In the genomic region with DNA sequence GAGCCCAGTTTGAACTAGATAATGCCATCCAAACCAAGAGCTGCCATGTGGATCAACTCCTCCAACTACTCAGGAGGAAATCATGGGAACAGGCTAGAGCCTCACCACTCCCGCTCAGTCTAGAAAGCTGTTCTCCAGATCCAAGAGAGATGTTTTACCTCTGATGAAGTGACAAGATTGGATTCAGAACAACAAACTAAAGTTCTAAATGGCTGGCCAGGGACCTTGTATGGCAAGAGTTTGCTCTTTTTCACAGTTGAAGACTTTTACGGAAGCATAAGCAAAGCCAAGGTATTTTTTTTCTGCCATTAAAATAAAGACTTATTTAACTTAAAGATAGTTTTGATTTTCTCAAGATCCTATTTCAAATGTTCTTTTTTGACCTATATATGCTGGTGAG, we compare ENCODE assay signal across 31 mouse cellular contexts.
"Had no signal": no experiment of that assay in that cellular context is flagged by ENCODE, and none has a peak within 500 bp of the region (broad histone marks: within the 10 kb centered on the region; RNA-seq: fewer than 3 reads in every experiment).

No protein-coding gene starts in this region.

- H3K4me2 ChIP-seq: limb, embryonic 12.5 days; limb, embryonic 15.5 days; liver, embryonic 11.5 days; liver, embryonic 12.5 days; liver, embryonic 13.5 days; liver, embryonic 15.5 days; lung, embryonic 14.5 days; lung, embryonic 15.5 days; midbrain, embryonic 11.5 days; midbrain, embryonic 12.5 days; midbrain, embryonic 13.5 days; midbrain, embryonic 15.5 days; neural tube, embryonic 12.5 days had no signal

- H3K36me3 ChIP-seq: limb, embryonic 12.5 days; limb, embryonic 15.5 days; liver, embryonic 12.5 days; liver, embryonic 13.5 days; liver, embryonic 15.5 days; lung, embryonic 15.5 days; midbrain, embryonic 10.5 days; midbrain, embryonic 12.5 days; midbrain, embryonic 13.5 days; midbrain, embryonic 15.5 days; neural tube, embryonic 12.5 days had no signal

- H3K4me3 ChIP-seq: left cerebral cortex, adult 2 months; limb, embryonic 12.5 days; limb, embryonic 15.5 days; liver, embryonic 12.5 days; liver, embryonic 13.5 days; liver, embryonic 15.5 days; lung, embryonic 15.5 days; megakaryocyte, embryonic 14.5 days; midbrain, embryonic 10.5 days; midbrain, embryonic 12.5 days; midbrain, embryonic 13.5 days; midbrain, embryonic 15.5 days; myocyte; neural tube, embryonic 12.5 days had no signal

- H3K9ac ChIP-seq: limb, embryonic 12.5 days; limb, embryonic 15.5 days; liver, embryonic 12.5 days; liver, embryonic 13.5 days; liver, embryonic 14.5 days; liver, embryonic 15.5 days; liver, postnatal 0 days; lung, embryonic 14.5 days; lung, embryonic 15.5 days; midbrain, embryonic 12.5 days; midbrain, embryonic 13.5 days; midbrain, embryonic 15.5 days; neural tube, embryonic 12.5 days had no signal

- DNase-seq: left cerebral cortex, postnatal 4 days; liver; liver, embryonic 13.5 days; liver, postnatal 0 days; lung, adult 18-20 months; lung, adult 2 months; lung, embryonic 14.5 days; lung, postnatal 10 days; lung, postnatal 14 days; lung, postnatal 36 days; lung, postnatal 4 days; midbrain, embryonic 14.5 days had no signal

- ATAC-seq: liver, embryonic 12.5 days; liver, postnatal 0 days; lung, postnatal 0 days; midbrain, embryonic 13.5 days; midbrain, embryonic 15.5 days; midbrain, embryonic 16.5 days had no signal

- H3K9me3 ChIP-seq: limb, embryonic 12.5 days; limb, embryonic 15.5 days; liver, embryonic 12.5 days; liver, embryonic 13.5 days; liver, embryonic 15.5 days; lung, embryonic 15.5 days; megakaryocyte, embryonic 14.5 days; midbrain, embryonic 10.5 days; midbrain, embryonic 12.5 days; midbrain, embryonic 13.5 days; midbrain, embryonic 15.5 days; neural tube, embryonic 12.5 days had no signal

- H3K4me1 ChIP-seq: limb, embryonic 15.5 days; liver, embryonic 12.5 days; liver, embryonic 13.5 days; liver, embryonic 15.5 days; lung, embryonic 15.5 days; megakaryocyte, embryonic 14.5 days; midbrain, embryonic 10.5 days; midbrain, embryonic 12.5 days; midbrain, embryonic 13.5 days; midbrain, embryonic 15.5 days; neural tube, embryonic 12.5 days had no signal

- H3K27me3 ChIP-seq: limb, embryonic 12.5 days; limb, embryonic 15.5 days; liver, embryonic 12.5 days; liver, embryonic 13.5 days; liver, embryonic 15.5 days; lung, embryonic 15.5 days; megakaryocyte, embryonic 14.5 days; midbrain, embryonic 12.5 days; midbrain, embryonic 13.5 days; midbrain, embryonic 15.5 days; neural tube, embryonic 12.5 days had no signal

- H3K27ac ChIP-seq: left cerebral cortex, adult 2 months; limb, embryonic 12.5 days; liver, embryonic 12.5 days; liver, embryonic 13.5 days; liver, embryonic 14.5 days; liver, embryonic 15.5 days; lung, embryonic 15.5 days; macrophage; midbrain, embryonic 10.5 days; midbrain, embryonic 12.5 days; midbrain, embryonic 13.5 days; midbrain, embryonic 15.5 days; neural tube, embryonic 12.5 days had no signal
